Mouse (Mus musculus) hindbrain, embryonic 16.5 days (tissue): ENCODE measurements around the gene Cep85l. TPM values are rescaled to one million over a fixed set of nuclear protein-coding genes. Genes with fewer than 3 reads are reported as not detected.
A peak's percentile ranks its signal among the peaks of the same experiment; 100 is the strongest.

Source experiments
- ATAC-seq: fragments of 200-750 bp; cut with Nextera tagmentation; 2 replicates; pipeline ENCODE4 v1.8.0; 2017; ENCODE audit warnings: moderate TSS enrichment, moderate library complexity
- H3K27ac ChIP-seq: fragments of 300-500 bp; sonication (generic); 2 replicates; pipeline ENCODE4 v1.5.1; 2014; ENCODE audit warnings: low read depth, mild to moderate bottlenecking, control low read depth, low read length, moderate library complexity
- H3K27me3 ChIP-seq: fragments of 300-500 bp; sonication (generic); replicated peaks from 2 replicates; pipeline ENCODE4 v1.6.1; 2014; ENCODE audit warnings: low read length; ENCODE audit not compliant: control insufficient read depth, insufficient read depth
- H3K36me3 ChIP-seq: fragments of 300-500 bp; sonication (generic); 2 replicates; pipeline ENCODE4 v1.6.1; 2014; ENCODE audit warnings: mild to moderate bottlenecking, low read length, moderate library complexity, mixed read lengths; ENCODE audit not compliant: control insufficient read depth, insufficient read depth
- H3K4me1 ChIP-seq: fragments of 300-500 bp; sonication (generic); 2 replicates; pipeline ENCODE4 v1.6.1; 2014; ENCODE audit warnings: low read depth, low read length; ENCODE audit not compliant: control insufficient read depth, insufficient read depth
- H3K4me2 ChIP-seq: fragments of 300-500 bp; sonication (generic); 2 replicates; pipeline ENCODE4 v1.6.1; 2014; ENCODE audit warnings: mild to moderate bottlenecking, low read length, control low read depth, moderate library complexity
- H3K4me3 ChIP-seq: fragments of 300-500 bp; sonication (generic); 2 replicates; pipeline ENCODE4 v1.5.1; 2014; ENCODE audit warnings: mild to moderate bottlenecking, low read length, control low read depth, moderate library complexity
- H3K9ac ChIP-seq: fragments of 300-500 bp; sonication (generic); 2 replicates; pipeline ENCODE4 v1.6.1; 2014; ENCODE audit warnings: low read depth, mild to moderate bottlenecking, control low read depth, low read length, moderate library complexity
- H3K9me3 ChIP-seq: fragments of 300-500 bp; sonication (generic); 2 replicates; pipeline ENCODE4 v1.6.1; 2014; ENCODE audit warnings: mild to moderate bottlenecking, low read length, moderate library complexity; ENCODE audit not compliant: control insufficient read depth
- WGBS: fragments of 180-500 bp; shearing (Covaris S2); extraction: QIAGEN DNeasy Blood & Tissue Kit; methylation state at CpG from one replicate; pipeline ENCODE4 v1.1.7; 2014; 5-methylcytosine and 5-hydroxymethylcytosine counted together
- polyA plus RNA-seq: library from polyadenylated mRNA; unstranded; fragments of >200 nt; fragmentation: Nextera tagmentation; extraction: Ambion mirVana; gene quantifications from 2 replicates; pipeline ENCODE4 v1.2.1, GENCODE M21; 2015

The Cep85l gene
- polyA plus RNA-seq, 1 experiment from 2014 or later, result 4.4 TPM

DNA sequence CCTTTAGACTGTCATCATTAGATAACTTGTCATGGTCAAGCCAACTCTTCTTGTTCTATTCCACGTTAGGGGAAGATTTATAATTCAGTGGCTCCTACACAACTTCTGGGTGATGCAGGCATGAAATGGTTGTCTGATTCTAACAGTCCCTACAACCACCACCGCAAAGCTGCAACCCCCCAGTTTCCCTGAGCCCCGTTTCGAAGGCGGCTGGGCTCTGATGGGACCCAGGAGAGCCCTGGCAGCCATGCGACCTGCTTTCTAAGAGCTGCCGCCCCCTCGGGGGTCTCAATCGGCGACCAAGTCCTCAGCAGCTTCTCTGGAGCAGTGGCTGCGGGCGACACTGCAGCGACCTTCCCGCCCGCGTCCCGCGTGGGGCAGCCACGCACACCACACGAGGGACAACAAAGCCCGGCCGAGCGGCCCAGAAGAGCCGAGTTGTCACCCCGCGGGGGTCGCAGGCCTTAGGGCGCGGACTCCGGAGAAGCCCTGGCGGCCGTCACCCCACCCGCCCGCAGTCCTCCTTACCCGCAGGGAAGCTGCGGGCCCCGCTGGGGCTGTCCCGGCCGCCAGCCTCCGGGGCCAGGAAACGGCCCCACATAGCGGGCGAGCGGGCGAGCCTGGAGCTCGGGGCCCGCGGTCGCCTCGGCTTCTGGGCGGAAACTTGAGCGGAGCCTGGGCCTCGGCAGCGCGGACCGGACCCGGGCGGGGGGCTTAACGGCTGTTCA, 602 bp downstream of the Cep85l start:
- H3K27me3 ChIP-seq, result no peaks in the 10 kb centered on the region
- no peaks in the 10 kb centered on the region for H3K36me3 ChIP-seq
- peak overlapping the region; percentile 92 for H3K4me3 ChIP-seq
- H3K4me1 ChIP-seq, result peaks cover 7% of the 10 kb centered on the region
- peak overlapping the region; percentile 52 for H3K4me2 ChIP-seq
- no peak; the same call in none of the 2 replicates for ATAC-seq
- H3K27ac ChIP-seq, result peak overlapping the region; percentile 96
- WGBS, result under 1% methylated on average over 57 of the region's 59 CpGs
- H3K9me3 ChIP-seq, result no peaks in the 10 kb centered on the region
- H3K9ac ChIP-seq, result peak overlapping the region; percentile 97

DNA sequence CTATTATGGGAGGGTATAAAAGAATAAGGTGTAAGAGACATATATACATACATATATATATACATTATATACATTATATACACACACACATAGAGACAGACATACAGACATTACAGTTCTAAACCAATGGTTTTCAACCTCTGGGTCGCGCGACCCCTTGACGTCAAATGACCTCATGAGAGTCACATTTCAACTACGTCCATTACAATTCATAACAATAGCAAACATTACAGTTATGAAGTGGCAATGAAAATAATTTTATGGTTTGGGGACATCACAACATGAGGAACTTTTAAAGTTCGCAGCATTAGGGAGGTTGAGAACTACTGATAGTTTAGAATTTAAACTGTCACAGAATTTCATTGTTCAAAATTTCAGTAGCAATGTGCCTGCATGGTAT, 1.5 kb downstream of the Cep85l start:
- H3K9me3 ChIP-seq, result peaks cover 1% of the 10 kb centered on the region; the same call in 1 of the 2 replicates
- peak overlapping the region; percentile 52 for H3K4me2 ChIP-seq
- WGBS, result 74% methylated on average over 6 of the region's 6 CpGs
- no peak overlapping the region for H3K27ac ChIP-seq
- ATAC-seq, result no peak
- H3K4me3 ChIP-seq, result peak overlapping the region; percentile 92
- H3K27me3 ChIP-seq, result no peaks in the 10 kb centered on the region
- H3K36me3 ChIP-seq, result no peaks in the 10 kb centered on the region
- H3K9ac ChIP-seq, result no peak overlapping the region
- peaks cover 7% of the 10 kb centered on the region for H3K4me1 ChIP-seq

GRCm38 (mm10) chr10:53377096-53377495, 2.7 kb downstream of the Cep85l start:
- Histone ChIP-seq H3K9ac (no peak overlapping the region), H3K27ac (no peak overlapping the region), H3K4me3 (no peak overlapping the region; the same call in 1 of the 2 replicates)

GRCm38 (mm10) chr10:53373885-53374578, 5.7 kb downstream of the Cep85l start:
- Histone ChIP-seq H3K27ac (no peak overlapping the region), H3K9ac (no peak overlapping the region), H3K9me3 (peaks cover 8% of the 10 kb centered on the region), H3K4me2 (no peak overlapping the region), H3K4me3 (no peak overlapping the region), H3K4me1 (peaks cover 7% of the 10 kb centered on the region), H3K36me3 (peaks cover 3% of the 10 kb centered on the region; the same call in 1 of the 2 replicates), H3K27me3 (no peaks in the 10 kb centered on the region)
- ATAC-seq, result no peak
- 94% methylated on average over 6 of the region's 6 CpGs for WGBS

More at GRCm38 (mm10) chr10:53377096-53377495, 2.7 kb downstream of the Cep85l start:
- Histone ChIP-seq H3K27me3 (no peaks in the 10 kb centered on the region), H3K4me1 (peaks cover 7% of the 10 kb centered on the region), H3K36me3 (no peaks in the 10 kb centered on the region), H3K9me3 (peaks cover 2% of the 10 kb centered on the region; the same call in 1 of the 2 replicates), H3K4me2 (peak overlapping the region; percentile 39)
- ATAC-seq, result no peak

DNA sequence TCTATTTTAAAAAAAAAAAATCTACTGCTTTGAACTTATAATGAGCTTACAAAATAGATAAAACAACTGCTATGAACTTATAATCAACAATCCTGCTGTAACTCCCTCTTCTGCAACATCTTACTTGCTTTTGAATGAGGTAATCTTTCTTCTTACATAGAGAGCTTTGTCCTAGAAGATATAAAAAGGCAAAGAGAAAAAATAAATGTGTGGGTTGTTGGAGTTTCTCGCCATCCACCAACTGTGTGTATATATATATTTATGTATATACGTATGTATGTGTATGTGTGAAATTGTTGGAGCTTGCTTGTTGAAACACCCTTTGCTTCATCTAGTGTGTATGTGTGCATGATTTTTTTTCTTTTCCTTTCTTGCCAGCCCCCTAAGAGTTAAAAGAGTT, 12.5 kb downstream of the Cep85l start:
- H3K4me2 ChIP-seq, result no peak overlapping the region
- no peak overlapping the region for H3K27ac ChIP-seq
- H3K27me3 ChIP-seq, result no peaks in the 10 kb centered on the region
- peaks cover 3% of the 10 kb centered on the region for H3K36me3 ChIP-seq
- no peak for ATAC-seq
- 95% methylated on average over 2 of the region's 2 CpGs for WGBS
- no peak overlapping the region for H3K9ac ChIP-seq
- H3K4me3 ChIP-seq, result no peak overlapping the region
- no peaks in the 10 kb centered on the region for H3K4me1 ChIP-seq
- peaks cover 6% of the 10 kb centered on the region for H3K9me3 ChIP-seq

GRCm38 (mm10) chr10:53364311-53364710, 15.4 kb downstream of the Cep85l start:
- H3K4me2 ChIP-seq, result no peak overlapping the region
- ATAC-seq, result no peak

DNA sequence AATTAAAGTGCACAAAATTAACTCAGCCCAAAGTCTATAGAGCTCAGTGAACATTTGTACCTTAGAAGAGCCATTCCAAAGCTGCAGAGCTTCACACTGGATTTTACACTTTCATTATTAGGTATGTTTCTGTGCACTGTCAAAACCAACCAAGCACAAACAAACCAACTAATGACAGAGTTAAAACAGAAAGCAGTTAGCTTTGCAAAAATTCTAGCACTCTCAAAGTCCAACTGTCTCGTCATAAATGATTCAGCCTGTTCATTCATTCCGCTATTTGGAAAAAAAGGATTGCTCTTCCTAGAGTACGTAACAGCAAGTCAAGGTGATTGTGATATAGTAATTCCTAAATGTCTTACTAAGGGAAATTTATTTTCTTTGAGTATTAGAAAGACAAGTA, 20.7 kb downstream of the Cep85l start:
- Histone ChIP-seq H3K9me3 (no peaks in the 10 kb centered on the region), H3K4me1 (no peaks in the 10 kb centered on the region), H3K27me3 (no peaks in the 10 kb centered on the region), H3K4me2 (no peak overlapping the region), H3K36me3 (no peaks in the 10 kb centered on the region; the same call in 1 of the 2 replicates), H3K9ac (no peak overlapping the region), H3K27ac (no peak overlapping the region), H3K4me3 (no peak overlapping the region)
- WGBS, result 83% methylated on average over 3 of the region's 3 CpGs
- ATAC-seq, result no peak

More at GRCm38 (mm10) chr10:53364311-53364710, 15.4 kb downstream of the Cep85l start:
- Histone ChIP-seq H3K9ac (no peak overlapping the region), H3K27ac (no peak overlapping the region), H3K9me3 (no peaks in the 10 kb centered on the region), H3K4me3 (no peak overlapping the region), H3K27me3 (no peaks in the 10 kb centered on the region), H3K4me1 (no peaks in the 10 kb centered on the region), H3K36me3 (no peaks in the 10 kb centered on the region; the same call in 1 of the 2 replicates)

GRCm38 (mm10) chr10:53353665-53354064, 26.1 kb downstream of the Cep85l start:
- no peaks in the 10 kb centered on the region for H3K27me3 ChIP-seq
- H3K4me1 ChIP-seq, result no peaks in the 10 kb centered on the region
- no peak overlapping the region for H3K27ac ChIP-seq
- H3K9ac ChIP-seq, result no peak overlapping the region
- ATAC-seq, result no peak
- 88% methylated on average over 3 of the region's 3 CpGs for WGBS
- no peak overlapping the region for H3K4me2 ChIP-seq
- no peaks in the 10 kb centered on the region; the same call in 1 of the 2 replicates for H3K36me3 ChIP-seq
- no peak overlapping the region for H3K4me3 ChIP-seq
- no peaks in the 10 kb centered on the region for H3K9me3 ChIP-seq

- H3K4me1 ChIP-seq, result no peaks in the 10 kb centered on the region
- no peak overlapping the region for H3K9ac ChIP-seq
- no peaks in the 10 kb centered on the region for H3K36me3 ChIP-seq
- H3K9me3 ChIP-seq, result no peaks in the 10 kb centered on the region
- no peaks in the 10 kb centered on the region for H3K27me3 ChIP-seq
- H3K27ac ChIP-seq, result no peak overlapping the region
- no peak overlapping the region for H3K4me3 ChIP-seq
- no peak for ATAC-seq
- WGBS, result 96% methylated on average over 1 of the region's 1 CpGs
- H3K4me2 ChIP-seq, result no peak overlapping the region
Measured at GRCm38 (mm10) chr10:53349254-53349653, 30.5 kb downstream of the Cep85l start.
